Mouse (Mus musculus): ENCODE data around the gene Spaca6. TPM values are rescaled to one million over a fixed set of nuclear protein-coding genes. Genes with fewer than 3 reads are reported as not detected.

The Spaca6 gene
- polyA plus RNA-seq (2016; fragmentation: Nextera tagmentation; extraction: Ambion mirVana) = 48.1 and 54.2 TPM in 2 replicates

- Histone ChIP-seq H3K4me3 (peak within 1 kb of the TSS; percentile 82), H3K9ac (peak within 1 kb of the TSS; percentile 94), H3K9me3 (no peaks in the 10 kb centered on the region), H3K27ac (peak within 1 kb of the TSS; percentile 98), H3K27me3 (replicated peaks) (no peaks in the 10 kb centered on the region), H3K4me2 (replicated peaks) (peak within 1 kb of the TSS; percentile 93), H3K4me1 (peaks cover 28% of the 10 kb centered on the region), H3K36me3 (peaks cover 13% of the 10 kb centered on the region)
- ATAC-seq (ENCODE audit: low FRiP score, low read depth) = peak; percentile 80
- WGBS = 1% methylated on average over 39 of the region's 42 CpGs
These were observed at the start of gene Spaca6 for GRCm38 (mm10) chr17:17826751-17827657. TSS of gene Spaca6 (plus strand) at chr17:17827158.

GRCm38 (mm10) chr17:17790866-17791630 is 35.9 kb upstream of the Spaca6 start:
- no peaks in the 10 kb centered on the region for H3K9me3 ChIP-seq
- H3K4me1 ChIP-seq = no peaks in the 10 kb centered on the region
- no peak overlapping the region for H3K9ac ChIP-seq
- no peaks in the 10 kb centered on the region for H3K36me3 ChIP-seq
- H3K27me3 ChIP-seq (replicated peaks) = no peaks in the 10 kb centered on the region
- 78% methylated on average over 3 of the region's 3 CpGs for WGBS
- H3K4me3 ChIP-seq = no peak overlapping the region
- H3K27ac ChIP-seq = no peak overlapping the region
- H3K4me2 ChIP-seq (replicated peaks) = no peak overlapping the region
- ATAC-seq (ENCODE audit: low FRiP score, low read depth) = no peak

- no peaks in the 10 kb centered on the region for H3K36me3 ChIP-seq
- no peak for ATAC-seq (ENCODE audit: low FRiP score, low read depth)
- WGBS = 54% methylated on average over 1 of the region's 1 CpGs
- no peaks in the 10 kb centered on the region for H3K4me1 ChIP-seq
- no peaks in the 10 kb centered on the region for H3K9me3 ChIP-seq
- no peaks in the 10 kb centered on the region for H3K27me3 ChIP-seq (replicated peaks)
- no peak overlapping the region for H3K9ac ChIP-seq
- H3K4me2 ChIP-seq (replicated peaks) = no peak overlapping the region
- no peak overlapping the region for H3K27ac ChIP-seq
- no peak overlapping the region for H3K4me3 ChIP-seq
These were observed 34.4 kb upstream of the Spaca6 start for GRCm38 (mm10) chr17:17792578-17792977.

- H3K36me3 ChIP-seq = no peaks in the 10 kb centered on the region
- H3K9ac ChIP-seq = no peak overlapping the region
- no peak overlapping the region for H3K4me2 ChIP-seq (replicated peaks)
- no peak for ATAC-seq (ENCODE audit: low FRiP score, low read depth)
- H3K4me1 ChIP-seq = no peaks in the 10 kb centered on the region
- no peak overlapping the region for H3K4me3 ChIP-seq
- no peaks in the 10 kb centered on the region for H3K27me3 ChIP-seq (replicated peaks)
- 62% methylated on average over 2 of the region's 2 CpGs for WGBS
- no peaks in the 10 kb centered on the region for H3K9me3 ChIP-seq
- H3K27ac ChIP-seq = no peak overlapping the region
These were observed 31.4 kb upstream of the Spaca6 start for GRCm38 (mm10) chr17:17795527-17795926.

GRCm38 (mm10) chr17:17823612-17824336 is 3.2 kb upstream of the Spaca6 start:
- ATAC-seq (ENCODE audit: low FRiP score, low read depth) = no peak
- H3K4me1 ChIP-seq = 0 out of 2 replicates have a peak, but pooled peaks cover 3% of the 10 kb centered on the region
- no peak overlapping the region for H3K27ac ChIP-seq
- H3K36me3 ChIP-seq = no peaks in the 10 kb centered on the region
- WGBS = 83% methylated on average over 6 of the region's 6 CpGs
- no peak overlapping the region for H3K4me2 ChIP-seq (replicated peaks)
- H3K27me3 ChIP-seq (replicated peaks) = no peaks in the 10 kb centered on the region
- no peaks in the 10 kb centered on the region for H3K9me3 ChIP-seq
- H3K4me3 ChIP-seq = no peak overlapping the region
- H3K9ac ChIP-seq = no peak overlapping the region

- 1% methylated on average over 20 of the region's 22 CpGs for WGBS
- Histone ChIP-seq H3K27ac (peak overlapping the region; percentile 98), H3K4me3 (peak overlapping the region; percentile 82), H3K27me3 (replicated peaks) (no peaks in the 10 kb centered on the region), H3K4me2 (replicated peaks) (peak overlapping the region; percentile 93), H3K4me1 (peaks cover 19% of the 10 kb centered on the region), H3K36me3 (peaks cover 6% of the 10 kb centered on the region), H3K9me3 (no peaks in the 10 kb centered on the region), H3K9ac (peak overlapping the region; percentile 94)
- peak; percentile 31 for ATAC-seq (ENCODE audit: low FRiP score, low read depth)
These were observed 902 bp upstream of the Spaca6 start for GRCm38 (mm10) chr17:17825921-17826591.

- Histone ChIP-seq H3K27ac (peak overlapping the region; percentile 98), H3K27me3 (replicated peaks) (no peaks in the 10 kb centered on the region), H3K4me3 (peak overlapping the region; percentile 82), H3K9me3 (no peaks in the 10 kb centered on the region), H3K4me2 (replicated peaks) (peak overlapping the region; percentile 93), H3K36me3 (peaks cover 20% of the 10 kb centered on the region), H3K4me1 (peaks cover 35% of the 10 kb centered on the region), H3K9ac (peak overlapping the region; percentile 94)
- ATAC-seq (ENCODE audit: low FRiP score, low read depth) = peak; percentile 42
- WGBS = 0% methylated on average over 12 of the region's 13 CpGs
These were observed 766 bp downstream of the Spaca6 start for GRCm38 (mm10) chr17:17827658-17828190.

GRCm38 (mm10) chr17:17828191-17828981 is 1.4 kb downstream of the Spaca6 start:
- Histone ChIP-seq H3K36me3 (peaks cover 24% of the 10 kb centered on the region), H3K4me3 (peak overlapping the region; percentile 82), H3K27ac (peak overlapping the region; percentile 98), H3K4me2 (replicated peaks) (peak overlapping the region; percentile 93), H3K27me3 (replicated peaks) (no peaks in the 10 kb centered on the region), H3K9me3 (no peaks in the 10 kb centered on the region), H3K4me1 (peaks cover 39% of the 10 kb centered on the region), H3K9ac (peak overlapping the region; percentile 94)
- 0% methylated on average over 9 of the region's 15 CpGs for WGBS
- peak; percentile 59 for ATAC-seq (ENCODE audit: low FRiP score, low read depth)

- peak overlapping the region; percentile 93 for H3K4me2 ChIP-seq (replicated peaks)
- peaks cover 30% of the 10 kb centered on the region for H3K36me3 ChIP-seq
- 3% methylated on average over 6 of the region's 6 CpGs for WGBS
- H3K27me3 ChIP-seq (replicated peaks) = no peaks in the 10 kb centered on the region
- H3K9me3 ChIP-seq = no peaks in the 10 kb centered on the region
- ATAC-seq (ENCODE audit: low FRiP score, low read depth) = no peak
- peaks cover 48% of the 10 kb centered on the region for H3K4me1 ChIP-seq
- H3K27ac ChIP-seq = peak overlapping the region; percentile 98
- H3K4me3 ChIP-seq = peak overlapping the region; percentile 82
- peak overlapping the region; percentile 94 for H3K9ac ChIP-seq
These were observed 2.3 kb downstream of the Spaca6 start for GRCm38 (mm10) chr17:17829052-17829785.

- H3K27ac ChIP-seq = 0 out of 2 replicates have a peak overlapping the region, but pooled peaks have one; percentile 98
- no peaks in the 10 kb centered on the region for H3K9me3 ChIP-seq
- no peak for ATAC-seq (ENCODE audit: low FRiP score, low read depth)
- peak overlapping the region; percentile 94 for H3K9ac ChIP-seq
- peaks cover 30% of the 10 kb centered on the region for H3K36me3 ChIP-seq
- peak overlapping the region; percentile 93 for H3K4me2 ChIP-seq (replicated peaks)
- H3K4me3 ChIP-seq = peak overlapping the region; percentile 82
- H3K4me1 ChIP-seq = peaks cover 55% of the 10 kb centered on the region
- 52% methylated on average over 23 of the region's 23 CpGs for WGBS
- H3K27me3 ChIP-seq (replicated peaks) = no peaks in the 10 kb centered on the region
These were observed 3.0 kb downstream of the Spaca6 start for GRCm38 (mm10) chr17:17829816-17830535.

All from neural tube, embryonic 12.5 days (tissue).